Mouse (Mus musculus) MEL (cell line): ENCODE measurements around the gene Snx12. TPM values are rescaled to one million over a fixed set of nuclear protein-coding genes. Genes with fewer than 3 reads are reported as not detected.
A peak's percentile ranks its signal among the peaks of the same experiment; 100 is the strongest.

Experiments
- DNase-seq: peaks from one replicate; pipeline ENCODE4 v3.0.0; 2011; ENCODE audit warnings: low read depth, low spot score
- H3K27ac ChIP-seq: 2 replicates; pipeline ENCODE4 v1.5.1; 2012; ENCODE audit warnings: low read depth, mild to moderate bottlenecking, control low read depth, low read length, moderate library complexity; ENCODE audit not compliant: control insufficient read depth
- H3K27me3 ChIP-seq, 2 experiments: fragments of 150-350 bp in 1 of 2; sonication (generic) in 1 of 2; 2 replicates each; pipeline ENCODE4 v1.6.1; 2012; ENCODE audit warnings: low read length in 2 of 2, mild to moderate bottlenecking in 2 of 2, improper control_type of control experiment in 1 of 2, moderate library complexity in 1 of 2; ENCODE audit not compliant: insufficient read depth in 2 of 2, control insufficient read depth in 1 of 2
- H3K36me3 ChIP-seq, 2 experiments: 2 replicates each; pipeline ENCODE4 v1.6.1; 2012 to 2014; ENCODE audit warnings: low read length in 2 of 2, improper control_type of control experiment in 1 of 2, inconsistent platforms in 1 of 2, mild to moderate bottlenecking in 1 of 2; ENCODE audit not compliant: insufficient read depth in 2 of 2, control insufficient read depth in 1 of 2
- H3K4me1 ChIP-seq, 2 experiments: fragments of 150-350 bp in 1 of 2; sonication (generic) in 1 of 2; 2 replicates each; pipeline ENCODE4 v1.6.1; 2012; ENCODE audit warnings: low read length in 2 of 2, improper control_type of control experiment in 1 of 2, mild to moderate bottlenecking in 1 of 2; ENCODE audit not compliant: insufficient read depth in 2 of 2, control insufficient read depth in 1 of 2
- H3K4me3 ChIP-seq, 2 experiments: fragments of 150-350 bp in 1 of 2; sonication (generic) in 1 of 2; 2 replicates each; pipeline ENCODE4 v1.5.1; 2012; ENCODE audit warnings: low read depth in 2 of 2, low read length in 2 of 2, mild to moderate bottlenecking in 2 of 2, moderate library complexity in 2 of 2, control low read depth in 1 of 2, improper control_type of control experiment in 1 of 2; ENCODE audit not compliant: control insufficient read depth in 1 of 2, insufficient read depth in 1 of 2
- H3K79me2 ChIP-seq: 2 replicates; pipeline ENCODE4 v1.6.1; 2012; ENCODE audit warnings: mild to moderate bottlenecking, low read length, moderate library complexity; ENCODE audit not compliant: control insufficient read depth, poor library complexity, insufficient read depth
- H3K9ac ChIP-seq: 2 replicates; pipeline ENCODE4 v1.6.1; 2012; ENCODE audit warnings: low read depth, mild to moderate bottlenecking, control low read depth, low read length, moderate library complexity; ENCODE audit not compliant: control insufficient read depth, poor library complexity, severe bottlenecking
- H3K9me3 ChIP-seq: fragments of 150-350 bp; sonication (generic); replicated peaks from 2 replicates; pipeline ENCODE4 v1.6.1; 2012; ENCODE audit warnings: mild to moderate bottlenecking, low read length, improper control_type of control experiment, moderate library complexity; ENCODE audit not compliant: insufficient read depth
- BHLHE40 ChIP-seq: IDR thresholded peaks from 2 replicates; pipeline ENCODE4 v1.6.1; 2012; ENCODE audit warnings: low read depth, mild to moderate bottlenecking, inconsistent platforms, low read length, improper control_type of control experiment, borderline replicate concordance
- CHD1 ChIP-seq: IDR thresholded peaks from 2 replicates; pipeline ENCODE4 v1.6.1; 2012; ENCODE audit warnings: low read depth, mild to moderate bottlenecking, inconsistent platforms, low read length, improper control_type of control experiment
- CHD2 ChIP-seq: IDR thresholded peaks from 2 replicates; pipeline ENCODE4 v1.6.1; 2011; ENCODE audit warnings: low read length, improper control_type of control experiment
- CTCF ChIP-seq, 3 experiments: IDR thresholded peaks in 2 of 3; conservative IDR thresholded peaks in 1 of 3; 2 replicates each; pipeline ENCODE4 v1.5.1; 2011 to 2012; ENCODE audit warnings: low read length in 3 of 3, low read depth in 2 of 3, mild to moderate bottlenecking in 2 of 3, improper control_type of control experiment in 1 of 3, inconsistent platforms in 1 of 3, mixed read lengths in 1 of 3, moderate library complexity in 1 of 3; ENCODE audit not compliant: control insufficient read depth in 1 of 3, insufficient read depth in 1 of 3, poor library complexity in 1 of 3, severe bottlenecking in 1 of 3
- E2F4 ChIP-seq: IDR thresholded peaks from 2 replicates; pipeline ENCODE4 v1.6.1; 2011; ENCODE audit warnings: low read depth, low read length, improper control_type of control experiment, borderline replicate concordance
- EP300 ChIP-seq, 2 experiments: IDR thresholded peaks; 2 replicates each; pipeline ENCODE4 v1.6.1; 2011; ENCODE audit warnings: improper control_type of control experiment in 2 of 2, low read length in 2 of 2, low read depth in 1 of 2, mild to moderate bottlenecking in 1 of 2
- ETS1 ChIP-seq: IDR thresholded peaks from 2 replicates; pipeline ENCODE4 v1.6.1; 2012; ENCODE audit warnings: low read depth, mild to moderate bottlenecking, inconsistent platforms, low read length, improper control_type of control experiment, moderate library complexity
- GABPA ChIP-seq: IDR thresholded peaks from 2 replicates; pipeline ENCODE4 v1.6.1; 2012; ENCODE audit warnings: low read depth, mild to moderate bottlenecking, inconsistent platforms, low read length, improper control_type of control experiment, moderate library complexity
- GATA1 ChIP-seq: IDR thresholded peaks from 2 replicates; pipeline ENCODE4 v1.6.1; 2011; ENCODE audit warnings: low read depth, low read length, improper control_type of control experiment
- HCFC1 ChIP-seq: IDR thresholded peaks from 2 replicates; pipeline ENCODE4 v1.6.1; 2012; ENCODE audit warnings: low read depth, mild to moderate bottlenecking, inconsistent platforms, low read length, improper control_type of control experiment, moderate library complexity
- MAX ChIP-seq: IDR thresholded peaks from 2 replicates; pipeline ENCODE4 v1.6.1; 2011; ENCODE audit warnings: low read length, improper control_type of control experiment
- MAZ ChIP-seq: IDR thresholded peaks from 2 replicates; pipeline ENCODE4 v1.6.1; 2012; ENCODE audit warnings: low read depth, mild to moderate bottlenecking, inconsistent platforms, low read length, improper control_type of control experiment
- MEF2A ChIP-seq: IDR thresholded peaks from 2 replicates; pipeline ENCODE4 v1.6.1; 2014; ENCODE audit warnings: low read depth, mild to moderate bottlenecking, inconsistent platforms, low read length, improper control_type of control experiment; ENCODE audit not compliant: poor library complexity, insufficient replicate concordance, severe bottlenecking; ENCODE audit errors: extremely low read depth
- MXI1 ChIP-seq: IDR thresholded peaks from 2 replicates; pipeline ENCODE4 v1.6.1; 2011; ENCODE audit warnings: mild to moderate bottlenecking, low read depth, low read length, improper control_type of control experiment
- MYB ChIP-seq: IDR thresholded peaks from 2 replicates; pipeline ENCODE4 v1.6.1; 2011; ENCODE audit warnings: mild to moderate bottlenecking, low read depth, low read length, improper control_type of control experiment
- MYC ChIP-seq: IDR thresholded peaks from 2 replicates; pipeline ENCODE4 v1.6.1; 2011; ENCODE audit warnings: low read depth, mild to moderate bottlenecking, low read length, improper control_type of control experiment, moderate library complexity
- NELFE ChIP-seq: IDR thresholded peaks from 2 replicates; pipeline ENCODE4 v1.6.1; 2011; ENCODE audit warnings: low read depth, low read length, improper control_type of control experiment
- POLR2A ChIP-seq, 2 experiments: IDR thresholded peaks; 2 replicates each; pipeline ENCODE4 v1.6.1; 2011 to 2012; ENCODE audit warnings: low read length in 2 of 2, mild to moderate bottlenecking in 2 of 2, control low read depth in 1 of 2, improper control_type of control experiment in 1 of 2, low read depth in 1 of 2, moderate library complexity in 1 of 2; ENCODE audit not compliant: control insufficient read depth in 1 of 2, insufficient read depth in 1 of 2, poor library complexity in 1 of 2
- POLR2AphosphoS2 ChIP-seq: IDR thresholded peaks from 2 replicates; pipeline ENCODE4 v1.6.1; 2011; ENCODE audit warnings: low read length, improper control_type of control experiment
- RAD21 ChIP-seq: IDR thresholded peaks from 2 replicates; pipeline ENCODE4 v1.6.1; 2011; ENCODE audit warnings: mild to moderate bottlenecking, low read depth, low read length, improper control_type of control experiment
- RCOR1 ChIP-seq: IDR thresholded peaks from 2 replicates; pipeline ENCODE4 v1.6.1; 2012; ENCODE audit warnings: low read depth, mild to moderate bottlenecking, inconsistent platforms, low read length, improper control_type of control experiment
- SIN3A ChIP-seq: IDR thresholded peaks from 2 replicates; pipeline ENCODE4 v1.6.1; 2012; ENCODE audit warnings: low read length, improper control_type of control experiment, inconsistent platforms
- SMC3 ChIP-seq: IDR thresholded peaks from 2 replicates; pipeline ENCODE4 v1.6.1; 2011; ENCODE audit warnings: low read depth, low read length, improper control_type of control experiment
- TCF12 ChIP-seq: IDR thresholded peaks from 2 replicates; pipeline ENCODE4 v1.6.1; 2014; ENCODE audit warnings: low read depth, mild to moderate bottlenecking, inconsistent platforms, low read length, improper control_type of control experiment, moderate library complexity
- UBTF ChIP-seq: IDR thresholded peaks from 2 replicates; pipeline ENCODE4 v1.6.1; 2012; ENCODE audit warnings: low read depth, mild to moderate bottlenecking, inconsistent platforms, low read length, improper control_type of control experiment, moderate library complexity, borderline replicate concordance; ENCODE audit not compliant: insufficient read depth
- USF1 ChIP-seq: IDR thresholded peaks from 2 replicates; pipeline ENCODE4 v1.6.1; 2014; ENCODE audit warnings: low read depth, mild to moderate bottlenecking, inconsistent platforms, low read length, improper control_type of control experiment, moderate library complexity
- USF2 ChIP-seq, 2 experiments: IDR thresholded peaks; 2 replicates each; pipeline ENCODE4 v1.6.1; 2011 to 2012; ENCODE audit warnings: improper control_type of control experiment in 2 of 2, low read length in 2 of 2, borderline replicate concordance in 1 of 2, inconsistent platforms in 1 of 2, low read depth in 1 of 2, mild to moderate bottlenecking in 1 of 2; ENCODE audit not compliant: insufficient read depth in 1 of 2
- ZC3H11A ChIP-seq: IDR thresholded peaks from 2 replicates; pipeline ENCODE4 v1.6.1; 2012; ENCODE audit warnings: low read depth, mild to moderate bottlenecking, inconsistent platforms, low read length, improper control_type of control experiment
- ZNF384 ChIP-seq: IDR thresholded peaks from 2 replicates; pipeline ENCODE4 v1.6.1; 2012; ENCODE audit warnings: low read depth, mild to moderate bottlenecking, inconsistent platforms, low read length, improper control_type of control experiment
- polyA plus RNA-seq, 2 experiments: library from polyadenylated mRNA; stranded (reverse) in 1 of 2; unstranded in 1 of 2; fragments of >175 nt in 1 of 2; fragments of >200 nt in 1 of 2; gene quantifications; 2 replicates each; pipeline versions ENCODE4 v1.2.1 to v1.2.4; 2012; ENCODE audit warnings: low replicate concordance in 2 of 2, low read depth in 1 of 2; ENCODE audit not compliant: insufficient read length in 2 of 2, insufficient read depth in 1 of 2, missing spikeins in 1 of 2
- total RNA-seq: library from RNA; depleted of rRNA; stranded (reverse); fragments of 300-350 nt; gene quantifications from 2 replicates; pipeline ENCODE4 v1.2.3, GENCODE M21; 2012

Gene Snx12
- total and polyA plus RNA-seq, 3 experiments: 22.7 to 32.5 TPM; not detected in 1

- Histone ChIP-seq H3K79me2 (no peaks in the 10 kb centered on the region), H3K4me1 (no peaks in the 10 kb centered on the region), H3K9me3 (no peaks in the 10 kb centered on the region), H3K36me3 (no peaks in the 10 kb centered on the region), H3K4me3 (no peak overlapping the region), H3K9ac (no peak overlapping the region), H3K27ac (no peak overlapping the region), H3K27me3 (no peaks in the 10 kb centered on the region)
- TF ChIP-seq E2F4 (no peak), MYB (no peak), POLR2A (IDR thresholded peaks at IDR 0.05; ENCODE audit: control insufficient read depth in 1 of 2, insufficient read depth in 1 of 2, low read depth in 1 of 2, low read length in 2 of 2, poor library complexity in 1 of 2) (no peak), SIN3A (no peak), NELFE (no peak), UBTF (no peak), ETS1 (no peak), CHD2 (no peak), ZC3H11A (no peak), POLR2AphosphoS2 (no peak), USF2 (IDR thresholded peaks at IDR 0.05; ENCODE audit: borderline replicate concordance in 1 of 2, insufficient read depth in 1 of 2, low read depth in 1 of 2, low read length in 2 of 2) (no peak)
- no peak for DNase-seq
Measured at GRCm38 (mm10) chrX:101147506-101147905, 74.9 kb downstream of the Snx12 start.

- DNase-seq: peak; percentile 79
- peak overlapping the region; percentile 73 for H3K9ac ChIP-seq
- peak overlapping the region; percentile 92 for H3K27ac ChIP-seq
- TF ChIP-seq MAX (peak; percentile 85), HCFC1 (no peak), MXI1 (peak; percentile 93), USF1 (peak; percentile 56; the same call in 1 of the 2 replicates), POLR2A (IDR thresholded peaks at IDR 0.05; ENCODE audit: control insufficient read depth in 1 of 2, insufficient read depth in 1 of 2, low read depth in 1 of 2, low read length in 2 of 2, poor library complexity in 1 of 2) (no peak), RAD21 (peak; percentile 81), RCOR1 (no peak), CTCF (IDR thresholded peaks at IDR 0.05 in 2 of 3, conservative IDR thresholded peaks at IDR 0.05 in 1 of 3; ENCODE audit: control insufficient read depth in 1 of 3, insufficient read depth in 1 of 3, low read depth in 2 of 3, low read length in 3 of 3, poor library complexity in 1 of 3, severe bottlenecking in 1 of 3) (peak in 2 of 3 experiments; percentile 29 to 78; a peak in 3 of 6 replicates), EP300 (IDR thresholded peaks at IDR 0.05; ENCODE audit: low read depth in 1 of 2, low read length in 2 of 2) (no peak), CHD1 (no peak), MEF2A (no peak), MYB (peak; percentile 41; the same call in 1 of the 2 replicates), ZC3H11A (peak; percentile 75), GABPA (no peak), GATA1 (no peak), SMC3 (peak; percentile 71), SIN3A (peak; percentile 77; the same call in 1 of the 2 replicates), TCF12 (no peak), MYC (peak; percentile 78), ZNF384 (peak; percentile 83; the same call in 1 of the 2 replicates), MAZ (no peak), USF2 (IDR thresholded peaks at IDR 0.05; ENCODE audit: borderline replicate concordance in 1 of 2, insufficient read depth in 1 of 2, low read depth in 1 of 2, low read length in 2 of 2) (no peak), BHLHE40 (peak; percentile 89)
Measured at GRCm38 (mm10) chrX:101131992-101132791, 90.2 kb downstream of the Snx12 start.

More at GRCm38 (mm10) chrX:101131992-101132791, 90.2 kb downstream of the Snx12 start:
- Histone ChIP-seq H3K27me3 (no peaks in the 10 kb centered on the region), H3K9me3 (no peaks in the 10 kb centered on the region), H3K4me1 (peaks cover 5 to 6% of the 10 kb centered on the region in 2 experiments), H3K36me3 (peaks cover 0 to 12% of the 10 kb centered on the region in 2 experiments; a peak in 2 of 4 replicates), H3K4me3 (peak overlapping the region; percentile 48 to 77), H3K79me2 (no peaks in the 10 kb centered on the region)
